Mouse (Mus musculus) CD8-positive naive resting alpha-beta T cell, adult 57 days (primary cell): ENCODE results near the gene Ptx3. TPM values are rescaled to one million over a fixed set of nuclear protein-coding genes. Genes with fewer than 3 reads are reported as not detected.

Source experiments
- total RNA-seq: library from RNA; stranded (reverse); gene quantifications from one replicate; pipeline ENCODE4 v1.2.4, GENCODE M21; 2023

Gene Ptx3
- total RNA-seq = not detected

DNA sequence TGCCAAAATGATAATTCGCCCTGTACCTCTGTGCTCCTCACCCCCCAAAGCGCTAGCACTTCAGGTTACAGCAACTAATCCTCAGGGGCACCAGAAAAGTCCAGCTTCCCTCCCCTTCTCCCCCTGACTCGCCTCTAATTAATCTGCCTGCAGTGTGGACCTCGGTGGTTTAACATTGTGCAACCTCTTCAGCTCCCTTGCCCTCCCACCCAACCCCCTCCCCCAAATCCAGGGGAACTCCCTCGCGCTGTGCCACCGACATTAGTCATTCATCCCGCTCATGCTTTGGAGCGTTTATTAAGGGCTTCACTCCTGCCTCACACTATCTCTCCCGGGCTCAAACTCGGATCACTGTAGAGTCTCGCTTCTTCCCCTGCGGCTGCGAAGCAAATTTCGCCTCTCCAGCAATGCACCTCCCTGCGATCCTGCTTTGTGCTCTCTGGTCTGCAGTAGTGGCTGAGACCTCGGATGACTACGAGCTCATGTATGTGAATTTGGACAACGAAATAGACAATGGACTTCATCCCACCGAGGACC, at the start of gene Ptx3:
Ptx3 (plus strand) TSS at position 256 of the 537 bp plus-strand sequence.

Other genes starting within 250 kb of the Ptx3 start
- gene Veph1, start 76.9 kb downstream of the Ptx3 start, total RNA-seq = not detected